Mouse (Mus musculus) lung, embryonic 16.5 days (tissue): ENCODE measurements at regions not wholly inside any gene's neighbourhood (a gene's known extent, or its start where the extent isn't known, plus 50 kb on each side); places are given as distances from the start of the nearest gene placed in this dataset.

ENCODE experiments used
- ATAC-seq: fragments of 200-750 bp; cut with Nextera tagmentation; 2 replicates; pipeline ENCODE4 v1.8.0; 2017; ENCODE audit warnings: low read depth, mild to moderate bottlenecking, moderate library complexity
- H3K27ac ChIP-seq: fragments of 300-500 bp; sonication (generic); 2 replicates; pipeline ENCODE4 v1.5.1; 2014; ENCODE audit warnings: mild to moderate bottlenecking, control low read depth, low read length
- H3K27me3 ChIP-seq: fragments of 300-500 bp; sonication (generic); 2 replicates; pipeline ENCODE4 v1.6.1; 2014; ENCODE audit warnings: low read depth, low read length, mixed read lengths; ENCODE audit not compliant: control insufficient read depth, insufficient read depth
- H3K36me3 ChIP-seq: fragments of 300-500 bp; sonication (generic); 2 replicates; pipeline ENCODE4 v1.6.1; 2014; ENCODE audit warnings: low read length; ENCODE audit not compliant: control insufficient read depth, insufficient read depth
- H3K4me1 ChIP-seq: fragments of 300-500 bp; sonication (generic); replicated peaks from 2 replicates; pipeline ENCODE4 v1.6.1; 2014; ENCODE audit warnings: low read length, mixed read lengths; ENCODE audit not compliant: control insufficient read depth, insufficient read depth
- H3K4me2 ChIP-seq: fragments of 300-500 bp; sonication (generic); 2 replicates; pipeline ENCODE4 v1.6.1; 2014; ENCODE audit warnings: low read depth, low read length, control low read depth
- H3K4me3 ChIP-seq: fragments of 300-500 bp; sonication (generic); 2 replicates; pipeline ENCODE4 v1.5.1; 2014; ENCODE audit warnings: mild to moderate bottlenecking, low read length, control low read depth
- H3K9ac ChIP-seq: fragments of 300-500 bp; sonication (generic); 2 replicates; pipeline ENCODE4 v1.6.1; 2014; ENCODE audit warnings: low read length, control low read depth
- H3K9me3 ChIP-seq: fragments of 300-500 bp; sonication (generic); 2 replicates; pipeline ENCODE4 v1.6.1; 2016; ENCODE audit warnings: low read length; ENCODE audit not compliant: control insufficient read depth
- WGBS: fragments of 180-500 bp; shearing (Covaris S2); extraction: QIAGEN DNeasy Blood & Tissue Kit; methylation state at CpG from one replicate; pipeline ENCODE4 v1.1.7; 2014; 5-methylcytosine and 5-hydroxymethylcytosine counted together

DNA sequence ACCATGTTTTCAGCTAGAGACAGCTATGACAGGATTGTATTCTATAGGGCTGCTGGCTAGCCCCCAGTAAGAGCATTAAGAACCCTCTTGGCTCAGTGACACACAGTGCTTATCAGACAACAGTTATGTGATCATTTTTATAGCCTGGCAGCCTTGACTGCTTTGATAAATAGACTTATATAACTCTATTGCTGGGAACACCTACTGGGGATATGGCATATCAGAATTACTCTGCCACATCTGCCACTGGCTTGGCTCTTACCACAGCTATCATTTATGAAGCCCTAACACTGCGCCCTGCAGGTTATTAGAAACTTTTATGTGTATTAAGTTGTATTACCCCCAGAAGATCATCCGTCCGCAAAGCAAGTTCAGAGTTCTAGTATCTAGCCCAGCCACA lies 88.9 kb upstream of the Btg1 start:
- H3K27me3 ChIP-seq = no peaks in the 10 kb centered on the region
- ATAC-seq = no peak
- WGBS = 93% methylated on average over 3 of the region's 3 CpGs
- H3K4me3 ChIP-seq = no peak overlapping the region
- H3K36me3 ChIP-seq = no peaks in the 10 kb centered on the region
- H3K27ac ChIP-seq = no peak overlapping the region
- no peaks in the 10 kb centered on the region for H3K4me1 ChIP-seq
- peaks cover under 1% of the 10 kb centered on the region; the same call in 1 of the 2 replicates for H3K9me3 ChIP-seq
- no peak overlapping the region for H3K9ac ChIP-seq
- no peak overlapping the region for H3K4me2 ChIP-seq

DNA sequence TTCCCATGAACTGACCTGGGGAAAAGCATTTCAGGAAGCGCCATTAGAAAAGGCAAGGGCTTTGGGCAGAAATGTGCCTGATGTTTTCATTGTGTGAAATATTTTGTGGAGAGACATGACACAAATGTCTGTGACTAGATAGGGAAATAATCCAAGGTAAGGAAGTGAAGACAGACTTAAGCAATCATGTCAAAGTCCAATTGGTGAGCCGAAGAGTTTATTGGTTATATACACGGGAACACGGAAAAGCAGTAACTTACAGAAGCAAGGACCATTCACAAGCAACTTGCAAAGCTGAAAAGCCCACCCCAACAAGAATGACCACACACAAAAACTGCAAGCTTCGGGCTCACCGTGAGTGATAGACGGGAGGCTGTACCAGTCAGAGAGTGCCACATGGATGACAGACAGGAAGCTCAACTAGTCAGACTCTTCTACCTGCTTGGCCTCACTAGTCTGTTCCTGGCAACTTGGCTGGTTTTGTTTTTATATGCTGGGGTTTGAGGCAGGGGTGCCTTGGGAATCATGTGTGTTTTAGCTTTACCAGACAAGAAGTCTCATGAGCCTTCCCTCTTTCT lies 82.2 kb upstream of the Btg1 start:
- no peaks in the 10 kb centered on the region for H3K9me3 ChIP-seq
- H3K27me3 ChIP-seq = no peaks in the 10 kb centered on the region
- H3K4me2 ChIP-seq = no peak overlapping the region

DNA sequence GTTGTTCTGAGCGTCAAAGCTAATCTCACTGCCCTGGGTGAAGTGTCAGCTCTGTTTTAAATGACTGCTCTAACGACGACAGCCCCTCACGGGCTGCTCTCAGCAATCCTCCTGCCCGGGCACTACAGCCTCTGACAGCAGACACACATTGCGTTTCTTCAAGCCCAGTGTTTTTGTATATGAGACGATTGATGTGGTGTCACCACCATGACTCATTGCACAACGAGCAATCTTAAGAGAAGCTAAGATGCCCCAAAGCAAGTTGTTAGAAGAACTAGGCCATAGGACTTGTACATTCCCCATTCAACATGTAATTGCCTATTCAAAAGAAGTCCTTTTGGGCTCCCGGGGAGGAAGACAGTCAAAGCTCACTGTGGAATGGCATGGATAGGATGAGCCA lies 81.3 kb upstream of the Btg1 start:
- Histone ChIP-seq H3K36me3 (no peaks in the 10 kb centered on the region), H3K27me3 (no peaks in the 10 kb centered on the region), H3K4me1 (0 out of 2 replicates have a peak, but pooled peaks cover 3% of the 10 kb centered on the region), H3K4me2 (no peak overlapping the region), H3K9me3 (no peaks in the 10 kb centered on the region), H3K4me3 (no peak overlapping the region), H3K27ac (no peak overlapping the region), H3K9ac (no peak overlapping the region)
- WGBS = 34% methylated on average over 9 of the region's 9 CpGs
- ATAC-seq = peak; percentile 17; the same call in 1 of the 2 replicates

More for the DNA sequence above, 82.2 kb upstream of the Btg1 start:
- Histone ChIP-seq H3K27ac (no peak overlapping the region), H3K4me1 (0 out of 2 replicates have a peak, but pooled peaks cover 3% of the 10 kb centered on the region), H3K36me3 (no peaks in the 10 kb centered on the region), H3K9ac (no peak overlapping the region), H3K4me3 (no peak overlapping the region)
- 89% methylated on average over 7 of the region's 7 CpGs for WGBS
- no peak for ATAC-seq

GRCm38 (mm10) chr10:96540828-96541227 lies 76.0 kb upstream of the Btg1 start:
- Histone ChIP-seq H3K27ac (no peak overlapping the region), H3K9me3 (no peaks in the 10 kb centered on the region), H3K36me3 (no peaks in the 10 kb centered on the region), H3K4me3 (no peak overlapping the region), H3K4me2 (no peak overlapping the region), H3K27me3 (no peaks in the 10 kb centered on the region), H3K9ac (no peak overlapping the region), H3K4me1 (no peaks in the 10 kb centered on the region)
- ATAC-seq = no peak
- 98% methylated on average over 2 of the region's 2 CpGs for WGBS

- 50% methylated on average over 6 of the region's 6 CpGs for WGBS
- no peaks in the 10 kb centered on the region for H3K27me3 ChIP-seq
- no peak overlapping the region for H3K4me3 ChIP-seq
- no peaks in the 10 kb centered on the region for H3K4me1 ChIP-seq
- no peak overlapping the region for H3K27ac ChIP-seq
- H3K9me3 ChIP-seq = no peaks in the 10 kb centered on the region
- H3K4me2 ChIP-seq = no peak overlapping the region
- H3K9ac ChIP-seq = no peak overlapping the region
- no peak for ATAC-seq
- H3K36me3 ChIP-seq = no peaks in the 10 kb centered on the region
These were observed 71.5 kb upstream of the Btg1 start for GRCm38 (mm10) chr10:96545312-96545711.

DNA sequence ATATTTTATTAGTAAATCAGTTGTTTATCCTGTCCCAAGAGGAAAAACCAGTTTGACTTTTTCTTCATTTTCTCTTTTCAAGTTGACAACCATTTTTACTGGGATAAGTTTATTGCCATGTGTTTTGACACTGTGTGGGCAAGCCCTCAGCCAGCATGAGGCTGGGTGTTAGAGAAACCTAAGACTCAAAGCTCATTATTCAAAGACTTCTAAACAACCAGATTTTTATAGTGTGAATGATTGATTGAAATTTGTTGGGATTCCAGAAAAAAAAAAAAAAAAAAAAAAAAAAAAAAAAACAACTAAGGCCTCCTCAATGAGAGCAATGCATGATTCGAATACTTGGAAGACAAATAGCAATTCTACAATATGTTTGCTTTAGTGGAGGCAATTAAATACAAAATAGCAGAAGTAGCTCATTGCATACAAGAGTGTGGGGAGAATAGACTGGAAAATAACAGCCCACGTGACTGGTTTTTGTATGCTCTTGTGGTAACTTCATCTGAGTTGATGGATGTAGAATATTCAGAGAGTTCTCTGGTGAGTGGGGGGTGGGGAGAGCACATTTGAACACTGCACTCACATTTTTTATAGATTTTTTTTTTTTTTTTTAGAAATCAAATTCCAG lies 70.9 kb upstream of the Btg1 start:
- no peak overlapping the region for H3K9ac ChIP-seq
- H3K27me3 ChIP-seq = no peaks in the 10 kb centered on the region
- H3K4me3 ChIP-seq = no peak overlapping the region
- no peak for ATAC-seq
- 61% methylated on average over 2 of the region's 2 CpGs for WGBS
- no peak overlapping the region for H3K4me2 ChIP-seq
- H3K4me1 ChIP-seq = no peaks in the 10 kb centered on the region
- H3K9me3 ChIP-seq = no peaks in the 10 kb centered on the region
- H3K36me3 ChIP-seq = no peaks in the 10 kb centered on the region
- H3K27ac ChIP-seq = no peak overlapping the region

- Histone ChIP-seq H3K27ac (no peak overlapping the region), H3K9ac (no peak overlapping the region), H3K4me3 (no peak overlapping the region), H3K9me3 (no peaks in the 10 kb centered on the region), H3K4me2 (no peak overlapping the region), H3K27me3 (no peaks in the 10 kb centered on the region), H3K4me1 (no peaks in the 10 kb centered on the region), H3K36me3 (no peaks in the 10 kb centered on the region)
- no peak for ATAC-seq
- WGBS = 61% methylated on average over 2 of the region's 2 CpGs
These were observed 67.2 kb upstream of the Btg1 start for GRCm38 (mm10) chr10:96549651-96550050.

GRCm38 (mm10) chr10:96550266-96550665 lies 66.5 kb upstream of the Btg1 start:
- no peak overlapping the region for H3K27ac ChIP-seq
- ATAC-seq = no peak
- H3K9ac ChIP-seq = no peak overlapping the region
- no peak overlapping the region for H3K4me3 ChIP-seq
- no peaks in the 10 kb centered on the region for H3K27me3 ChIP-seq
- no peak overlapping the region for H3K4me2 ChIP-seq
- no peaks in the 10 kb centered on the region for H3K36me3 ChIP-seq
- 79% methylated on average over 4 of the region's 4 CpGs for WGBS
- H3K4me1 ChIP-seq = no peaks in the 10 kb centered on the region
- no peaks in the 10 kb centered on the region for H3K9me3 ChIP-seq

DNA sequence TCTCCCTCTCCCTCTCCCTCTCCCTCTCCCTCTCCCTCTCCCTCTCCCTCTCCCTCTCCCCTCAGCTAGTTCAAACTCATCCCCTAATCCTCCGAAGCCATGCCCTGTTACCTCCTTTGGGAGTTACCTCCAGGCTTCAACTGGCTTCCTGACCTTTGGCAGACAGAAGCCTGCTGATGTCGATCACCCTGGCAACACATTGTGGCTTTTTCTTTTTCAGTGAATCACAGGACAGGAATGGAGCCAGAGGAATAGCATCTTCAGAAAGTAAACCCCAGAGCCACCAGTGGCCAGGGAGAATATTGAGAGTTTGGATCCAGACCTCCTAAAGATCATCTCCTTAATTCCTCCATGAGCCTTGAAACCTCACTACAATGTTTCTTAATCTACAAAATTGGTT lies 59.5 kb upstream of the Btg1 start:
- WGBS = 47% methylated on average over 2 of the region's 2 CpGs
- no peak overlapping the region for H3K4me3 ChIP-seq

More for the DNA sequence above, 59.5 kb upstream of the Btg1 start:
- no peak overlapping the region for H3K27ac ChIP-seq
- H3K9me3 ChIP-seq = 0 out of 2 replicates have a peak, but pooled peaks cover 2% of the 10 kb centered on the region
- H3K9ac ChIP-seq = no peak overlapping the region
- no peaks in the 10 kb centered on the region for H3K27me3 ChIP-seq
- H3K36me3 ChIP-seq = no peaks in the 10 kb centered on the region
- ATAC-seq = no peak
- no peak overlapping the region for H3K4me2 ChIP-seq
- H3K4me1 ChIP-seq = no peaks in the 10 kb centered on the region
